Mouse (Mus musculus): ENCODE measurements around the gene Gm20388. TPM values are rescaled to one million over a fixed set of nuclear protein-coding genes. Genes with fewer than 3 reads are reported as not detected.

Gene Gm20388
- polyA plus RNA-seq, 1 experiment, result 23.9 TPM

DNA sequence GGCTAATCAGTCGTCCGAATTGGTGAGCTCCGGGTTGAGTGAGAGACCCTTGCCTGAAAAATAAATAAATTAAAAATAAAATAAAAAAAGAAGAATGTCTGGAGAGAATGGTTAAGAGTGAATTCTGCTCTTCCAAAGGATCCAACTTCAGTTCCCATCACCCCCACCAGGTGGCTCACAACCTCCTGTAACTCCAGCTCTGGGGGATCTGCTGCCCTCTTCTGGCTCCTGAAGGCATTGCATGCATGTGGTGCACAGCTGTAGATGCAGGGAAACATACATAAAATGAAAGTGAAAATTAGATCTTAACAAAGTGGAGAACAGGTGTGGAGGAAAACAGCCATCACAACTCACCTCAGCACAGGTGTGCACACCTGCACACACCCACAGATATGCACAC is 1840.8 kb downstream of the Gm20388 start:
- Histone ChIP-seq H3K27ac (ENCODE audit: insufficient read depth, low read length) (no peak overlapping the region), H3K4me1 (ENCODE audit: control insufficient read depth, insufficient read depth, low read length) (no peaks in the 10 kb centered on the region), H3K4me3 (ENCODE audit: insufficient read depth, low read length) (no peak overlapping the region)
- peak; percentile 86 for TF ChIP-seq CTCF (IDR thresholded peaks at IDR 0.05; ENCODE audit: extremely low read depth, insufficient read depth, low read length)
- TF ChIP-seq POLR2A (IDR thresholded peaks at IDR 0.05; ENCODE audit: extremely low read depth, insufficient read depth, low read length), result no peak

GRCm38 (mm10) chr8:121758470-121758869 is 1847.8 kb downstream of the Gm20388 start:
- Histone ChIP-seq H3K4me3 (ENCODE audit: insufficient read depth, low read length) (no peak overlapping the region), H3K27ac (ENCODE audit: insufficient read depth, low read length) (no peak overlapping the region; the same call in 1 of the 2 replicates), H3K4me1 (ENCODE audit: control insufficient read depth, insufficient read depth, low read length) (peaks cover 5% of the 10 kb centered on the region)
- TF ChIP-seq CTCF (IDR thresholded peaks at IDR 0.05; ENCODE audit: extremely low read depth, insufficient read depth, low read length) (no peak), POLR2A (IDR thresholded peaks at IDR 0.05; ENCODE audit: extremely low read depth, insufficient read depth, low read length) (no peak)

GRCm38 (mm10) chr8:121760484-121760883 is 1849.8 kb downstream of the Gm20388 start:
- no peak for TF ChIP-seq POLR2A (IDR thresholded peaks at IDR 0.05; ENCODE audit: extremely low read depth, insufficient read depth, low read length)
- no peak for TF ChIP-seq CTCF (IDR thresholded peaks at IDR 0.05; ENCODE audit: extremely low read depth, insufficient read depth, low read length)
- Histone ChIP-seq H3K4me3 (ENCODE audit: insufficient read depth, low read length) (no peak overlapping the region), H3K4me1 (ENCODE audit: control insufficient read depth, insufficient read depth, low read length) (peaks cover 6% of the 10 kb centered on the region), H3K27ac (ENCODE audit: insufficient read depth, low read length) (no peak overlapping the region)

DNA sequence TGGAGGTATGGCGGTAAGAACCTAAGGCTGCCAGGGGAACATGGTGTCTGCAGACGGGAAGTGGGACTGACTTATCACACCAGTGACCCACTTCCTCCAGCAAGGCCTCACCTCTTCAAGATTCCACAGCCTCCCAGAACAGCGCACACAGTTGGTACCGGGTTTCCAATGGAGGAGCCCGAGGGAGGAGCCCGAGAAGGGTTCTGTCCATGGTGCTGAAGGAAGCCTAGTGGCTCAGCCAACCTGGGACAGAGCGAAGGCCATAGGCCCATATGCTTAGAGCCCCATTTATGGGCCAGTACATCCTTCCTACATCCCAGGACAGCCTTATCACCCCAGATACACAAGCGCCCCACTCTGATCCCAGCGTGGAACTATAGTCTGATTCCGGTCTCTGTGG is 1850.8 kb downstream of the Gm20388 start:
- TF ChIP-seq POLR2A (IDR thresholded peaks at IDR 0.05; ENCODE audit: extremely low read depth, insufficient read depth, low read length), result no peak
- no peak for TF ChIP-seq CTCF (IDR thresholded peaks at IDR 0.05; ENCODE audit: extremely low read depth, insufficient read depth, low read length)
- Histone ChIP-seq H3K4me1 (ENCODE audit: control insufficient read depth, insufficient read depth, low read length) (peaks cover 8% of the 10 kb centered on the region), H3K27ac (ENCODE audit: insufficient read depth, low read length) (no peak overlapping the region), H3K4me3 (ENCODE audit: insufficient read depth, low read length) (no peak overlapping the region)

DNA sequence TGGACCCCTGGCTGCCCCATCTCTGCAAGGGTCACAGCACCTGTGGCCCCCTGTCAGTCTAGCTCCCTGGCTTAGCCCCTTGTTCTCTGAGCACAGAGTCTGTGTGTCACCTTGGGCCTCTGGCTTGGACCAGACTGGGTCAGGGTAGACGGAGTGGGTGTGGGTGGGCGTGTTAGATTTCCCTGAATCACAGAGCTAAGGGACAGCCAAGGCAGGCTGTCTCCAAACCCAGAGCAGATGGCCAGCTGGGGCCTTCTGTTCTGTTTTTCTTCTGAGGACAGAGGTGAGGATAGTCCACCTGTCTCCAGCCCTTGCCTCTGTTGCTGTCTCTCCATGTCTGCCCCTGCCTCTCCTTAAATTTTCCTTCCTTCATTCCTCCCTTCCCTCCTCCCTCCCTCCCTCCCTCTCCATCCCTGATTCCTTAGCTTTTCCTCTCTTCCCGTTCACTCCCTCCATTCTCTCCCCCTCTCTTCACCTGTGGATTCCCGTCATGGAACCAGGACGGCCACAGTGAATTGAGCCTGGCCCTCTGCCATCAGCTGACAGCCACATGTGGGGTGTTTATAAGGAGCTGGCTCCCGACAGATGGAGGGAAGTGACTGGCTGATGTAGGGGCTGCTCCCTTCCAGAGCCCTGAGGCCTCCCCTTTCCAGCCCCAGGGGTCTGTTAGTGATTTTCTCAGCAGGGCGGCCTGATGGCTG is 1852.5 kb downstream of the Gm20388 start:
- TF ChIP-seq POLR2A (IDR thresholded peaks at IDR 0.05; ENCODE audit: extremely low read depth, insufficient read depth, low read length), result no peak
- TF ChIP-seq CTCF (IDR thresholded peaks at IDR 0.05; ENCODE audit: extremely low read depth, insufficient read depth, low read length), result no peak
- Histone ChIP-seq H3K4me3 (ENCODE audit: insufficient read depth, low read length) (no peak overlapping the region), H3K4me1 (ENCODE audit: control insufficient read depth, insufficient read depth, low read length) (peaks cover 8% of the 10 kb centered on the region), H3K27ac (ENCODE audit: insufficient read depth, low read length) (no peak overlapping the region)

- no peak overlapping the region for H3K27ac ChIP-seq (ENCODE audit: insufficient read depth, low read length)
- H3K4me1 ChIP-seq (ENCODE audit: control insufficient read depth, insufficient read depth, low read length), result peaks cover 8% of the 10 kb centered on the region
- no peak overlapping the region for H3K4me3 ChIP-seq (ENCODE audit: insufficient read depth, low read length)
- TF ChIP-seq POLR2A (IDR thresholded peaks at IDR 0.05; ENCODE audit: extremely low read depth, insufficient read depth, low read length), result no peak
- TF ChIP-seq CTCF (IDR thresholded peaks at IDR 0.05; ENCODE audit: extremely low read depth, insufficient read depth, low read length), result no peak
Measured at GRCm38 (mm10) chr8:121763700-121764013, 1853.0 kb downstream of the Gm20388 start.

- H3K4me1 ChIP-seq (ENCODE audit: control insufficient read depth, insufficient read depth, low read length), result peaks cover 12% of the 10 kb centered on the region
- TF ChIP-seq POLR2A (IDR thresholded peaks at IDR 0.05; ENCODE audit: extremely low read depth, insufficient read depth, low read length) (no peak), CTCF (IDR thresholded peaks at IDR 0.05; ENCODE audit: extremely low read depth, insufficient read depth, low read length) (no peak)
- no peak overlapping the region for H3K4me3 ChIP-seq (ENCODE audit: insufficient read depth, low read length)
- H3K27ac ChIP-seq (ENCODE audit: insufficient read depth, low read length), result no peak overlapping the region
Measured at GRCm38 (mm10) chr8:121765594-121766138, 1855.0 kb downstream of the Gm20388 start.

DNA sequence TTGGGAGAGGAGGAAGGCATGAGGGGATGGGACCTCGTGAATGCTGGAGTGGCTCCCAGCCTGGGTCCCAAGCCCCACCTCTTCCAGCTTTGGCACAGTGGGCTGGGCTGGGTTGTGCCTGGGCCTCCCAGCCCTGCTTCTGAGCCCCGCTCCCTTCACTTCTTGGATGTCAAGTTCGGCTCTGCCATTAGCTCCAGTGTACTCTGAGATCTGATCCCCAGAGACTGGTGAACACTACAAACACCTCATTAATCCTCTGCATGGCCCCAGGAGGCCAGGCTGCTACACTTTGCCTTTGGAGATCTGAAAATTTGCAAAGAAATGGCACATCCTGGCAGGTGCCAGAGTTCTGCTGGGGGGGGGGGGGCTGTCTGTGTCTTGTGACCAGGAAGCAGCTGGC is 1858.5 kb downstream of the Gm20388 start:
- Histone ChIP-seq H3K4me1 (ENCODE audit: control insufficient read depth, insufficient read depth, low read length) (peaks cover 19% of the 10 kb centered on the region), H3K27ac (ENCODE audit: insufficient read depth, low read length) (no peak overlapping the region), H3K4me3 (ENCODE audit: insufficient read depth, low read length) (no peak overlapping the region)
- no peak for TF ChIP-seq POLR2A (IDR thresholded peaks at IDR 0.05; ENCODE audit: extremely low read depth, insufficient read depth, low read length)
- TF ChIP-seq CTCF (IDR thresholded peaks at IDR 0.05; ENCODE audit: extremely low read depth, insufficient read depth, low read length), result no peak

GRCm38 (mm10) chr8:121769621-121770020 is 1859.0 kb downstream of the Gm20388 start:
- no peak for TF ChIP-seq CTCF (IDR thresholded peaks at IDR 0.05; ENCODE audit: extremely low read depth, insufficient read depth, low read length)
- TF ChIP-seq POLR2A (IDR thresholded peaks at IDR 0.05; ENCODE audit: extremely low read depth, insufficient read depth, low read length), result no peak
- Histone ChIP-seq H3K4me1 (ENCODE audit: control insufficient read depth, insufficient read depth, low read length) (peaks cover 19% of the 10 kb centered on the region), H3K27ac (ENCODE audit: insufficient read depth, low read length) (no peak overlapping the region), H3K4me3 (ENCODE audit: insufficient read depth, low read length) (no peak overlapping the region)

All from cortical plate, adult 2 months (tissue).